Mouse (Mus musculus) gastrocnemius, postnatal 25 days (tissue): ENCODE data around the gene Rufy3. TPM values are rescaled to one million over a fixed set of nuclear protein-coding genes. Genes with fewer than 3 reads are reported as not detected.

Source experiments
- DNase-seq: peaks from one replicate; pipeline ENCODE4 v3.0.0; 2022
- total RNA-seq, 2 experiments: library from RNA; stranded (reverse); gene quantifications; 1 replicate in 1 of 2; 2 replicates in 1 of 2; pipeline ENCODE4 v1.2.3; 2021

Gene Rufy3
- total RNA-seq, 2 experiments from 2014 or later = 6.8 to 8.4 TPM

GRCm38 (mm10) chr5:88685306-88685705, 120.5 kb downstream of the Rufy3 start:
- DNase-seq = no peak

DNA sequence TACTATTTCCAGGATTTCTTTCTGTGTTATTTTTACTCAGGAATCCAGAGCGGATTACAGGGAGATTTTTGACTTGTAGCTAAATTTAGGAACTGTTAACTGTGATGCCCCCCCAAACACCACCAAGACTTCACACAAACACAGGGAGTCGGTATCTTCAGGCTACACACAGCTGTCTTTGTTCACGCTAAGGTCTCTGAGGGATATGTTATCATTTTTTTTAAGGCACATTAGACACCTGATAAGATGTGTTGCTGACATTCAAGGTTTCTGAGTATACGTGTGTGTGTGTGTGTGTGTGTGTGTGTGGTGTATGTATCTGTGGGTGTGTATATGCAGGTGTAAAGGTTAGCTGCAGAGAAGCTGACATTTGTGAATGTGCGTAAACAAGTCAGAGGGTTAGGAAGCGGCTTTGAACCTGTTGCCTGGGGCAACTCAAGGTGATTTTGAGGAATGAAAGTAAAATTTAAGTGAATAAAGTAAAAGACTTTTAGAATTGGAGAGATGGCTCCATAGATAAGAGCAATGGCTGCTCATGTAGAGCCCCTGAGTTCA, 121.0 kb downstream of the Rufy3 start:
- DNase-seq = no peak

DNA sequence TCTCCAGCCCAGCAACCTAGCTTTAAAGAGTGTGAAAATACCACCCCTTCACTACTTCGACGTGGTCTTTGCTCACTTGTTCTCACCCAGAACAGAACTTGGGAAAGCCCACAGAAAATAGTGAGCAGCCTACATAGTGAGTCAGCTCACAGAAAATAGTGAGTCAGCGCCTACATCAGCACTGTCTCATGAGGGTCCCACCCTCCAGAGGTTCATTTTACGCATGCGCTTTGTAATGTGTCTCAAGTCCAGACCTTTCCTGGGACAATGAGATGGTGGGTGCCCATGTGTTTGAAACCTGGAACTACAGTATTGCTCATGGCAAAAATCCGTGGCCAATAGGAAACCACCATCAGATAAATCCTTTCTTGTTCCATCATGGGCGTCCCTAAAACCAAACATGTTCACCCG, 123.2 kb downstream of the Rufy3 start:
- DNase-seq = no peak

DNA sequence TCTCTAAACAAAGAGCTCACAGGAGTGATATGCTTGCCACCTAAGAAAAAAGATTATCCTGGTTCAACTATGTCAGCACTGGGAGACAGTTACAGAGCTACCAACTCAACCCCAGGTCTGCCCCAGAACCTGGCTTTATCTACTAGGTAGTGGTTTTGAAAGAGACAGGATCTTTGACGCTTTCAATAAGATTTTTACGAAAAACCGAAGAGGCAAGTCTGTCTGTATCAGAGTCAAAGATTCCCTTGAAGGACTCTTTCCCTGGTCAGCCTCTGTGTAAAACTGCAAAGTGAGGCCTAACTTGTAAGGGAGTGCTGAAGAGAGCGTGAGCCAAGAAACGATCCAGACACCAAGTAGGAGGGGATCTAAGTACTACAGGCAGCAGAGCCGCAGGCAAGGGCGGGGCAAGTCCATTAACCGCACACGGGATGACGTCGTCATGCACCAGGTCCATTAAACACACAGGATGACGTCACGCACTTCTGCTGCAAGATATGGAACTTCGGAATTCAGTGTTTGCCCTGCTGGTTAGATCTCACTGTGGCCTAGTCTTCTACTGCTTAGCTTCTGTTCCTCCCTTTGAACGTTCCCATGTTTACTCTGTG, 123.8 kb downstream of the Rufy3 start:
- no peak for DNase-seq

- DNase-seq = no peak
Observed at GRCm38 (mm10) chr5:88689279-88689938, 124.6 kb downstream of the Rufy3 start.

- DNase-seq = no peak
Observed at GRCm38 (mm10) chr5:88690681-88691505, 126.1 kb downstream of the Rufy3 start.

GRCm38 (mm10) chr5:88691506-88692095, 126.8 kb downstream of the Rufy3 start:
- no peak for DNase-seq

DNA sequence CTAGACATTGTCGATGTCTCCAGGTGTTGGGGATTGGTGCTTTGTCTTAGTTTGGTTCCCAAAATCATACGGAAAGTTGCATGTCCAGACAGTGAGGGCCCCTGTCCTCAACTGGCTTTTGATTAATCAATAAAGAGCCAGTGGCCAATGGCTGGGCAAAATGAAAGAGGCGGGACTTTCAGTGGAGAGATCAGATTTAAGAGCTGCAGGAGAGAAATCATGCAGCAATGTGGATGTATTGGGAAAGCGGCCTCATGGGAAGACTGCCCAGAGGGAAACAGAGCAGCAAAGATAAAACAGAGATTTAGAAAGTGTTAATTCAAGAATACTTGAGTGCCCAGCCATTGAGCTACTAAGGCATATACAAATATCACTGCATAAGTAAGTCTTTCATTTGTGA, 127.7 kb downstream of the Rufy3 start:
- DNase-seq = no peak

- DNase-seq = no peak
Observed at GRCm38 (mm10) chr5:88693057-88693456, 128.2 kb downstream of the Rufy3 start.

DNA sequence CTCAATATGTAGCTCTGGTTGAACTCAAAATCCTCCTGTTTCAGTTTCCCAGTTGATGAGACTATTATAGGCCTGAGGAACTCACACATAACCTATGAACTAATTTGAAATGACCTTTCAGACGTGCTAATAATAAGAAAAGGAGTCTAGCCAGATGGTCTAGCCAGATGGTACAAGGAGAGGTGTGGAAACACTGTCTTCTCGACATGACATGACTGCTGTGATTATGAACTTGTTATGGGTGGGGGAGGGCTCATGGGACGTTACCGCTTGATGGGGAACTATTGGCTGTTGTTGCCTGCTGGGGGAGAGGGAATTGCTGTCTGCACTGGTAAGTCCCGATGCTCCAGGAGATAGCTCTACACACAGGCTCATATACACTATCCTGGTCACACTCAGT, 132.5 kb downstream of the Rufy3 start:
- no peak for DNase-seq

- DNase-seq = no peak
Observed at GRCm38 (mm10) chr5:88699251-88699913, 134.5 kb downstream of the Rufy3 start.

Other genes starting within 250 kb of the Rufy3 start
- not detected for gene Prol1, start 247.7 kb upstream of the Rufy3 start, total RNA-seq
- gene Amtn, start 188.9 kb upstream of the Rufy3 start, total RNA-seq = not detected
- not detected for gene Ambn, start 109.0 kb upstream of the Rufy3 start, total RNA-seq
- not detected for gene Enam, start 77.1 kb upstream of the Rufy3 start, total RNA-seq
- under 1 TPM; 0.32 to 0.33 TPM for gene Jchain, start 37.1 kb upstream of the Rufy3 start, total RNA-seq
- 10 to 100 TPM; 21.7 to 22.5 TPM for gene Utp3, start 10.6 kb upstream of the Rufy3 start, total RNA-seq
- gene Grsf1, start 111.1 kb downstream of the Rufy3 start, total RNA-seq = 100 to 1,000 TPM; 129 to 140 TPM
- gene Mob1b, start 155.8 kb downstream of the Rufy3 start, total RNA-seq = 10 to 100 TPM; 24.5 to 26.3 TPM
- 1 to 10 TPM; 1.4 to 2.1 TPM for gene Dck, start 200.0 kb downstream of the Rufy3 start, total RNA-seq